Mouse (Mus musculus): ENCODE measurements around the gene Ttc22.

Ttc22 gene

DNA sequence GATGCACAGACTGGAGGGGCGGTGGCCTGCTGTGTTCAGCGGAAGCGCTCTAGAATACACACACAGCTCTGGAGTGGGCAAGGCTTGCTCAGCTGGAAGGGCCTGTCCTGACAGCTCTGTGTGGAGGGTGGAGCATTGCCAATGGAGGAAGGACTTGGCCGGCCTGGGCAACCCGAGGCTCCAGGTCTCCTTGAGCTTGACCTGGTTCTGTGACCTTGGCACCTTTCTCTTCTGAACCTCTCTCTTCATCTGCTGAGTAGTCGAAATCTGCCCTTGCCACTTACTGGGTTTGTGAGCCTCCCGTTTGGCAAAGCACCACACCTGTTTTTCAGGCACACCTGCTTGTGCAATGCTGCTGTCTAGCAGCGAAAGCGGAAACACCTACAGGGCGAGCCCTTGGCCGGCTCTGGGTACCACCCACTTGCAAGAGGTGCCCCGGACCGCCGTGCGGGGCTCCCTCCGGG lies at the start of gene Ttc22:
Ttc22 (plus strand) TSS at position 403 of the 464 bp plus-strand sequence.
- DNase-seq (ENCODE audit: low read depth, low spot score): no peak

DNA sequence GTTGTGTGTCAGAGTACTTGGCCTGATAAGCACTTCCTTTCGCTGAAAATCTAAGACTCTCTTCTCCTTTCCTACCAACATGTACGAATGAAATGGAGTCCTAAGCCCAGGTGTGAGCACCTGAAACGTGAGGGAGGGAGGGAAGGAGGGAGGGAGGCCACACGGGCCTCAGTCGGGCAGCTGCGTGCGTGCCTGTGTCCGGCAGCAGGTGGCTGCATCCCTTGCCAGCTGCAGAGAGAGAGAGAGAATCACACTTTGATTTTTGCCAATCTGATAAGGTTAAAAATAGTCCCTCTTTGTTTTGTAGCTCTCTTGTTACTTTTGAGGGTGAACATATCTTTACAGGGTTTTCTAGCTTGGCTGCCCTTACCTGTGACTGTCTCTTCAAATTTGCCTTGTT lies 47.2 kb upstream of the Ttc22 start:
- DNase-seq (ENCODE audit: low read depth, low spot score): no peak

DNA sequence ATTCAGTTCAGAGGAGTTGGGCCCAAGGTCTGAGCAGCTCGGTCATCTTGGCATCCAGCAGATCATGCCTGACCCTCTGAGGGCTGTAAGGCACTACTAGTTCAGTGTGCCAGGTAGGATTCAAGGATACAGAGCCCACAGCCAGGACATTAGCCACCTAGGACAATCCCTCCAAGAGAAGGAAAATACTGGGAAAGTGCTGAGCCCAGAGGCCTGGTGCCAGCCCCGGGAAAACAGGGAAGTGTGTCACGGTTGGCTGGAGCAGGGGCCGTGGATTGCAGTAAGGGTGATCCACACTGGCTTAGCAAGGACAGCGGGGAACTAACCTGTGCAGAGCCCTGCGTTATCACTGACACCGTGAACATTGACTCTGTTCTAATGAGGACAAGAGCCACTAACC lies 44.7 kb upstream of the Ttc22 start:
- no peak for DNase-seq (ENCODE audit: low read depth, low spot score)

DNA sequence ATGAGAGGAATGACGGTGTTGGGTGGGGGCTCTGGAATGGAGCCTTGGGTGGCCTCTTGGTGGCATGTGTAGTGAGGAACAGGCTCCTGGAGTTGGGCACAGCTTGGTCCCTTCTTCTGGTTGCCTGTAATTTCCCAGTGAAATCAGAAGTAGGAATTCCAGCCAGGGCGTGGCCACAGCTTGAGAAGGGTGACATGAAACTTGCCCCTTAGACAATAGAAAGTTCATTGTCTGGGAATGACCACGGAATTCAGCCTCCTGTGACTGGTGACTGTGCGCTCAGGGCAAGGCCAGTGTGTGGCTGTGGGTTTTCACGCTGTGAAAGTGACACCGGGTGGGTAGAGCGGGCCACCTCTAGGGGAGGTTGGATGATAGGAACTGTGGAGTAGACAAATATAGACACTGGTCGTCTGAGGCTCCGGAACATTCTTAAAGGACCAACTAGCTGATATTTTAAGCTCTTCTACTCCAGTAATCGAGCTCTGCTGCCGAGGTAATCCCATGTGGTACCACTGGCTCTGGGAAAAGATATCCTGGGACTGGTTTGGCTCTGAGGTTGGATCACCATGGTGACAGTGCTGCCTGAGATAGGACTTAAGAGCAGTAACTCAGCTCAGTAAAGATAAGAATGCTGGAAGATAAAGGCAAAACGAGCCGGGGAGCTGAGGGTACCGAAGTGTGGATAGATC lies 40.9 kb upstream of the Ttc22 start:
- peak; percentile 60 for DNase-seq (ENCODE audit: low read depth, low spot score)

DNA sequence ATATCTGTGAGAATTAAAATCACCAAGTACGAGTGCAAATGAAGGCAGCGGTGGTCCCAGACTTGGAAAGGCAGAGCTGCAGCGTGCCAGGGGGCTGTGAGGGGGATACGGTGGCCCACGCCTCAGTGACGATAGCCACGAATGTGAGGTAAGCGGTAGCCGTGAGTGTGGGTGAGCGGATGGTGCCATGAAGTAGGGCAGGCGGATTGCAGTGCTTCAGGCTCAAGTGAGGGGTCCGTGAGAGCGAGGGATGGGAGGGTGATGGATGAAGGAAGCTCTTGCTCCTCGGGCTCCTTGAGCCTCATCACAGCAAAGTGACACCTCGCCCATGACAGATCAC lies 40.4 kb upstream of the Ttc22 start:
- DNase-seq (ENCODE audit: low read depth, low spot score): no peak

DNA sequence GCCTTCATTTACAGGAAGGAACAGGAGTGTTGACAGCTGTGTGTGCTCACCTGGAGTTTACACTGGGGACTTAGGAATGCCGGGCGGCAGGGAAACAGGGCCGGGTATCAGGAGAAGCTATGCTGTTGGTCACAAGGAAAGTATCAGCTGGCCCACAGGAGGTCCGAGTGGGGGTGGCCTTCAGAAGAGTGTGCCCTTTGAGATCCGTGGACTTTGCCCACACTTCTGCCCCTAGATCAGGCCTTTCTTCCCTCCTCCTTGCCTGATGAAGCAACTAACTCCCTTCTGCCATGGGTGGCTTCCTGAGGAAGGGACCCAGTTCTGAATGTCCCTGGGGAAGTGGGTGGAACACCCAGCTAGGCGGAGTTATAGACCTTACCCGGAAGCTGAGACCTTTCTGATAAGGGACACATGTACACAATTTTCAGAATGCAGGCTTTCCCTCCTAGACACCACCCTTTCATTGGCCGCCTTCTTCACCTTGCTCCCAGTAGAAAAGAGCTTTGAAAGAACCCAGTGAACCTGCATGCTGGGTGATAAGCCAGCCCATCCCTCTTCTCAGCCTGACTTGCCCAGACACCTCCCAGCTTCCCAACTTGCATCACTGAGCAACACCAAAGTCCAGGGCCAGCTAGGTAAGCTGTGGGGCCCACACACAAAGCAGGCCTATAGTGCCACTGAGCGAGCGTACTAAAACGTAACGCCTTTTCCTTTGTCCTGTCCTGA lies 39.6 kb upstream of the Ttc22 start:
- no peak for DNase-seq (ENCODE audit: low read depth, low spot score)

DNA sequence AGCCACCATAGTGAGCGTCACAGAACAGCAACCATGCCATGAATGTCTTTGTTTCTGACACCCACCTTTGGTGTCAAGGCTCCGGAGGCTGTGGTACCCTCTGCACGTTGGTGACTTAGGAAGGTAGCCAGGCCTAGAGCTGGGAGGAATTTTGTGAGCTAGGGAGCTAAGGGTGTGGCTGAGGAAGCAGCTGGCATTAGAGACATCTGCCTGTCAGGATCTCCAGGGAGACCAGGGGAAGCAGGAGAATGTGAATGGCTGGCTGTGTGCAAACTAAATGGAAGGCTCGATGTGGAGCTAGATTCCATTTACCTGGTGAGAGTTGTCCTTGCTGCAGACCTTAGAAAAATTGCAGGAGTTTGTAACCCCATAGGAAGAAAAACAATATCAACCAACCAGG lies 37.6 kb upstream of the Ttc22 start:
- no peak for DNase-seq (ENCODE audit: low read depth, low spot score)

DNA sequence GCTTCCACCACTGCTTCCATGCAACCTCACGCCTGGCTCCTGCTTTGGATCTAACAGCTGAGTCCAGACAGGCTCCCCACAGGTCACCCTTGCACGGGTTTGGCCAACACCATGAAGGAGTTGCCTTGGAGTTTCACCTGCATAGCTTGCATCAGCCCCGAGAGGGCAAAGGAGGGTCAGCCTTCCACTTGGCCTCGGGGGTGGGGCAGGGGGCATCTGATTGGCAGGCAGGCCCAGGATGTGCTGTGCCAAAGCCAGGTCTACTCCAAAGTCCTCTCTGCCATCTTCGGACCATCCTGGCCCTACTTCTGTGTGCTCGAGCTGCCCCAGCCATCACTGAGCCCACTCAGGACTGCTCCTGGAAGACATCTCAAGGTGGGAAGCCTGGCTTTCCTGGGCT lies 35.2 kb upstream of the Ttc22 start:
- DNase-seq (ENCODE audit: low read depth, low spot score): no peak

DNA sequence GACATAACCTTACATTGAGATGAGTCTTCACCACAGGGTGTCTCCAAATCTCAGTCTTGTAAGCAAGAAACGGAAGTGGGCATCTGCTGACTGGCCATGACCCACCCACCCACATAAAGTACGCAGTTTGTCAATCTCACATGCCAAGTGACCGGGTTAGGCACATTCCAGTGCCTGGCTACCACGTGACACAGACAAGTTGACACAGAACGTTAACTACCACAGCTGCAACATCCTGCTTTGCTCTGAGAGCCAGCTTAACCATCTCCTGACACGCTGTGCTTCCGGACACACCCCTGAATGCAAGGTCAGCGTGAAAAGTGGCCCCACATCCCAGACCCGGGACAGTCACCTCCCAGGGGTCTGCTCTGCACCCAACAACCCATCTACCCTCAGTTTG lies 32.1 kb upstream of the Ttc22 start:
- no peak for DNase-seq (ENCODE audit: low read depth, low spot score)

DNA sequence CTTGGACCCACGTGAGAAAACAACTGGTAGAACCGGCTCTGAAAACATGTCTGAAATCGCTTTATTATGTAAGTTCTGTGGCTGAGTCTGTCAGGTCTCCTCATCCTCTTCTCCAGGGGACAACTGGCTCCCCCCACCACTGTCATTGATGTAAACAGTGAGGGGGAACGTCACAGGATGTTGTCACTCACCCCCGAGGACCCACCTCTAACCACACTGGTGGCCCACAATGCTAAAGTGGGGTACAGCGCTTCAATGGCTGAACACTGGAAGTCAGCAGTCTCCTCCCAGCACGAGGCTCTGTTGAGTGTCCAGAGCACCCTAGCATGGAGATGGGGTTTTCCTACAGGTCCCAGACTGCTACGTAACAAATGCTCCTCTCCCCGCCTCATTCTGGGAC lies 31.4 kb upstream of the Ttc22 start:
- DNase-seq (ENCODE audit: low read depth, low spot score): no peak

DNA sequence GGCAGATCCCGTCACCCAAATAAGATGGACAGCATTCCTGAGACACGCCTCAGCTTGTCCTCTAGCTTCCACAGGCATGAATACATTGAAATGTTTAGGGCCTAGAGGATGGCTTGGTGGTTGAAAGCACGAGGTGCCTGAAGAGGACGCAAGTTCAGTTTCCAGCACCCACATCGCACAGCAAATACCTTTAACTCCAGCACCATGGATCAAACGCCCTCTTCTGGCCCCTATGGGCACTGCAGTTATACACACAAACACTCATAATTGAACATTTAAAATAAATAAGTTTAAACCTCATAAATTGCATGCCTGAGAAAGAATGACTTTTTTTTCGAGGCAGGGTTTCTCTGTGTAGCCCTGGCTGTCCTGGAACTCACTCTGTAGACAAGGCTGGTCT lies 28.6 kb upstream of the Ttc22 start:
- DNase-seq (ENCODE audit: low read depth, low spot score): no peak

DNA sequence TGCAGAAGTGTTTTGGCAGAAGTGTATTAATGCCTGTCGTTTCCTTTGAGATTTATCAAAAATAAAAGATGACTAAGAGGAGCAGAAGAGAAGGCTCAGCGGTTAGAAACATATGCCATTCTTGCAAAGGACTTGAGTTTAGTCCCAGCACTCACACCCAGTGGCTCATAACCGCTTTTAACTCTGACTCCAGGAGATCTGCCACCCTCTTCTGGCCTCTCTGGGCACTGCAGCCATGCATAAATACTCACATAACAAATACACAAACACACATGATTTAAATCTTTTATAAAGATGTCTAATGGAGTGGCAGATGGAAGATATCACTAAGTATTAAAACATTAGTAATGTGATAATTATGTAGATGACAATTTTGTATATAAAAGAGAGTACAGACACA lies 26.0 kb upstream of the Ttc22 start:
- no peak for DNase-seq (ENCODE audit: low read depth, low spot score)

DNA sequence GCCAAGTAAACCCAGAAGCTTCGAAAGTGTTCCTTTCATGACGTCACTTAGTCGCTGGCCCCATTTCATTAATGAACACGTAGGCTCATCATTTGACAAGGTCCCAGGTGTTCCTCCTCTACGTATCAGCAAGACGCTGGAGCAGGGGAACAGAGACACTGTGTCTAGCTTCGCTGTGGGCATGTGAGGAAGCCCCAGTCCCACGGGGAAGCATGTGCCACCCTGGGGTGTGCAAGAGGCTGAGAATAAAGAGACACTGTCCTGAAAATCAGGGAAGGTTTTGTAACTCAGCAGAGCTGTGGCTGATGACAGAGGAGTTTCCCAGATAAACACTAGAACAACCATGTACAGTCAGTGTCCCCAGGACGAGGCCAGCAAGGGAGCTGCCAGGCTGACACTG lies 25.2 kb upstream of the Ttc22 start:
- DNase-seq (ENCODE audit: low read depth, low spot score): no peak

DNA sequence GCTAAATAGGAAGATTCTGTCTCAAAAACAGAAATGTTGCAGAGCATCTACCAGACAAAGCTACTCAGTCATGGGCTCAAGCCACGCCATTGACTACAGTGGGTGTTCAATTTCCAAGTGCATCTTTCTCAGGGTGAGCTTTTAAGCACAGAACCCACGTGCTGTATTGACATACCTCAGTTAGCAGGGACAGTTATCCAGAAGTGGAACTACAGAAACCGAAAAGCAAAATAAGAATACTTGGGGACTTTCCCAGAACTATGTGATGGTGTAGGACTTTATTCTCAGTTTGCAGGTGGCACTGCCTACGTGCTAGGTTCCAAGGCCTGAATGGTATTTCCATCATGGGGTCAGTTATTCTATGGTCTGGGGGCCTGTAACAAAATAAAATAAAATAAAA lies 24.5 kb upstream of the Ttc22 start:
- DNase-seq (ENCODE audit: low read depth, low spot score): no peak

DNA sequence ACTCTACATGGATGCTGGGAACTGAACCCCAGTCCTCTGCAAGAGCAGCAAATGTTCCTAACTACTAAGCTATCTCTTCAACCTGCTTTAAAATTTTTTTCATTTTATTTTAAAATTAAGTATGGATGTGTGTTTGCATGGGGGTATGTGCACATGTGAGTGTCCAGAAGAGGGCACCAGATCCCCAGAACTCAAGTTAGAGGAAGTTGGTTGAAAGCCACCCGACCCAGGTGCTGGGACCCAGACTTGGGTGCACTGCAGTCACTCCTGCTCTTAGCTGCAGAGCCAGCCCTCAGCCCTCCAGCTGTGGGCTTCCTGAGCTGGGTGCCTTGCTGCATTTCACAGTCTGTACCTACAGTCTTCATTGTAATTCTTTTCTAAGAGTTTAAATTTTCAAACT lies 22.8 kb upstream of the Ttc22 start:
- DNase-seq (ENCODE audit: low read depth, low spot score): no peak

DNA sequence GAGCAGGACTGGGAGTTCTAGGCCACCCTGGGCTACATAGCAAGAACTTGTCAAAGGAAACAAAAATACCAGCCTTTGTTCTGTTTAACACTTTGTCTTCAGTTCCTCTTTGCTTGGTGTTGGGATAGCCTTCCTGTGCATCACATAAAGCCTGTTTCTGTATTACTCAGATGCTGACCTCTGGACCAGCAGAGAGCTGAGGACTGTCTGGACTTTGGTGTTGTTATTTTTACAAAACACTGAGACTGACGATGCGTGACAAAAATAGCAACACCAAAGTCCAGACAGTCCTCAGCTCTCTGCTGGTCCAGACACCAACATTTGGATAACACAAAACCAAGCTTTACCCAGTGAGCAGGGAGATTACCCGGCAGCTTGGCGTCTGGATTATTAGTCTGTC lies 21.5 kb upstream of the Ttc22 start:
- DNase-seq (ENCODE audit: low read depth, low spot score): no peak

DNA sequence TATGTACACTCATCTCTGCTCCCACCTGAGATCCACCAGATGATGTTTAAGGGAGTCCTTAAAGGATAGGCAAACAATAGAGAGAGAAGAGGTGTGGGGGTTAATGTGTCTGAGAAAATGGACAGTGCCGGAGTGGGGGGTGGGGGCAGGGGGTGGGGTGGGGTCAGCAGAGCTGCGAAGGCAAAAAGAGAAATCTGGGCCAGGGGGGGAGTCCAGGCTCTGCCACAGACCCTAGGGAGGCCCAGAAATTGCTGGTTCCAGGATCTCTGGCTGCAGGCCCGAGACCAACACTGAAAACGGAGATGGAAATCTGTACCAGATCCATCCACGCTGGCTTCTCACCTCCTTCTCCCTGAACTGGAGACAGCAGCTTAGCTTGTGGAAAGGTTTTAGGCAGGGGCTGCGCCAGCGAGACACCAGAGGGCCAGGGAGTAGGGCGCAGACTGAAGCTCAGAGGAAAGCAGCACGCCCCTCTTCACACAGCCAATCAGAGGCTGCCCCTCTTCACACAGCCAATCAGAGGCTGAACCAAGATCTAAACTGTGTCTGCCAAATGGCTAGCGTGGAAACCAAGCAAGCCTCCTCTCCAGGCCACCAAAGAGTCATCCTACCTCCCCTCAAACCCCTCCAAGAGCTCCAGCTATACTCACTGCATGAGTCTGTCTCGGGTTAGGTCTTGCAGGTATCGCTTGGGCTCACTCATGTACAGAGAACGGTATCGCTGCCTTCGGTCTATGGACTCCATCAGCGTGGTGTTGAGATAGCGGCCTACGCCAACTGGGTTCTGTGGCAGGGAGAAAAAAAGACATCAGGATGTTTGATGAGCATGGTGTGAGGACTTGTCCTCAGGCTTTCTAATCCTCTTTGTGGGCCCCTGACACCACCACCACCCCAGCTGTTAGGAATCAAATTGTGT lies 15.3 kb upstream of the Ttc22 start:
- peak; percentile 51 for DNase-seq (ENCODE audit: low read depth, low spot score)

DNA sequence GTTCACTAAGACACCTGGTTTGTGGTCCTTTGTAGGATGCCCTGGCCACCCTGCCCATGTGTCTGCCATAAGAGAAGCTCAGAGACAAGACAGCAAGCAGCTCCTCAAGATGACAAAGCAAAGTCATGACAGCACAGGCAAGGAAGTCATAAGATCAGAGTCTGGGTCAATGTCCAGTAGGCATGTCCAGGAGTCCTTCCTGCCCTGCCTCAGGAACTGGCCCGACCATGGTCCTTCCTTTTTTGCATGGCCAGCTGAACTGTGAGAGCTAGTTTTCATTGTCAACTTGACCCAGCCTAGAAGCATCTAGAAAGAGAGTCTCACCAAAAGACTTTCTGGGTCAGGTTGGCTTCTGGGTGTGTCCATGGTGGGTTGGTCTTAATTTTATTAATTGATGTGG lies 14.3 kb upstream of the Ttc22 start:
- no peak for DNase-seq (ENCODE audit: low read depth, low spot score)

DNA sequence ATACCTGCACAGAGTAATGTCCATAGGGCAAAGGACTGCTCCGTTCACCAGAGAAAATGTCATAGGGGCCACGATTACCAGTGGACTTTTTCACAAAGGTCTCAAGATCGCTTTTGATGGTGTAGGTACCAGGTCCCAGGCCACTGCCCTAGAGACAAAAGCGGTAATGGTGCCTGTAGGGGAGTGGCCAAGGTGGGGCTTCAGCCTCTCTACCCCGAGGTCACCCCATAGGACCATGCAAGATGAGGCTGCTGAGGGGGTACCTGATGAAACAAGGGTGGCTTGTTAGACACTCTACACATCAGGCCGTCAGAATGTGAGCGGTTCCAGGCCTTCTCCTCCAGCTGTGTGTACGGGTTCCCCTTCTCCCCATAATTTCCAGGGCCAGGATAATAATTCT lies 9.1 kb upstream of the Ttc22 start:
- DNase-seq (ENCODE audit: low read depth, low spot score): no peak

DNA sequence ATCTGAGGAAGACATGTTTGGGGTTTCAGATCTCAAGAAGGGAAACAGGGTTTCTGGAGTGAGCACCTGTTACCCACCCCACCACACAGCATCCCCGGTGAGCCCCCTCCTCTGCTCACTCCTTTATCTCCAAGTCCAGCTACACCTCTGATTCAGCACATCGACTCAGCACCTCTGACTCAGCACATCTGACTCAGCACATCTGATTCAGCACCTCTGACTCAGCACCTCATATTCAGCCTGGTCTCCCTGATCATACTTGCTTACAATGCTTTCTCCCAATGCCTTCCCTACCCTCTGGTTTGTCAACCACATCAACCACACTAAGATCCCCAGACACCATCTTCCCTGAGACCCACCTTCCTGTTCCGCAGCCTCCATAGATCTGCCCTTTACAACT lies 8.7 kb upstream of the Ttc22 start:
- no peak for DNase-seq (ENCODE audit: low read depth, low spot score)

DNA sequence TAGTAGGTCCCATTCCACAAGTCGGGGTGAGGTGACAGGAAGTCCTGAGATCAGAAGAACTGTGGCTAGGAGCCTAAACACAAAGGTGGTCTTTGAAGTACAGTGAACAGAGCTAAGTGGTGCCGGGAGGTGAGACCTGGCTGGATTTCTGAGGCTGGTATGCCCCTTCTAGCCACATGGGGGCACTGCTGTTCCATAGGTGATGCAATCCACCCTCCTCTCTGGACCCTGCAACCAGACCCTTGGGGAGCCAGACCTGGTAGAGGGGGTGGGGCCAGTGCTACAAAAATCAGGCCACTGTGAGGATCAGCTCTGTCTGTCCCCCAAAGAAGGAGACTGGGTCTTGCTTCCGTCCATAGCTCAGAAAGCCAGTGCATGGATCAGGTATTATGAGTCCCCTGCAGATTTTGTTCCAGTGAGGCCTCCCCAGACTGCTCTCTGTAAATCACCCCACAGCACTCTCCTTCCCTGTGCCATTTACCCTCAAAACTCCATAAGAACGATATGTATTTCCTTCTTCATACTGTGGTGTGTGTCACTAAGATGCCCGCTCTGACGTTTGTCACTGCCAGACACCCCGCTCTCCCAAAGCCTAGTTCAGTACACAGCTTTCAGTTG lies 7.9 kb upstream of the Ttc22 start:
- DNase-seq (ENCODE audit: low read depth, low spot score): no peak

DNA sequence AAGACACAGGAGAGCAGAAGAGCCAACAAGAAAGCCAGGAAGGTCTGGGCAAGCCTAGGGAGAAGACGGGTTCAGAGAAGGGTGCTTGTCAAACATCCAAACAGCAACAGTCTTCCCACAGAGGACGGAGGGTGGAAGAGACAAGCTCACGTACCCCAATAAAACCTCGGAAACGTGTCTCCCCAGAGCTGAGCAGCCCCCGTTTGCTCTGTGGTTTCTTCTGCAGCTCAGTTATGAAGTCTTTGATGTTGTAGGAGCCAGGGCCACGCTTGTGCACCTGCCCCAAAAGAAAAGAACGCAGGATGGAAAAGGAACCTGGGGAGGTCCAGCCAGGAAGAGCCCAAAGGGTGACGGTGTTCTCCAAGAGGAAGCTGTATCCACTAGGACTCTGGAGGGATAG lies 7.4 kb upstream of the Ttc22 start:
- DNase-seq (ENCODE audit: low read depth, low spot score): no peak

Measured in telencephalon, adult 2 months (tissue).